Mouse (Mus musculus): ENCODE data around the gene Dcpp3. TPM values are rescaled to one million over a fixed set of nuclear protein-coding genes. Genes with fewer than 3 reads are reported as not detected.
A peak's percentile ranks its signal among the peaks of the same experiment; 100 is the strongest.
"Not testable (repeated sequence)": the region's sequence is repeated elsewhere in the genome, so short reads cannot be mapped to it uniquely, and the experiment has no call there.

Dcpp3 gene
- not detected in 2 replicates for polyA plus RNA-seq (2016; fragmentation: Nextera tagmentation; extraction: Ambion mirVana)

DNA sequence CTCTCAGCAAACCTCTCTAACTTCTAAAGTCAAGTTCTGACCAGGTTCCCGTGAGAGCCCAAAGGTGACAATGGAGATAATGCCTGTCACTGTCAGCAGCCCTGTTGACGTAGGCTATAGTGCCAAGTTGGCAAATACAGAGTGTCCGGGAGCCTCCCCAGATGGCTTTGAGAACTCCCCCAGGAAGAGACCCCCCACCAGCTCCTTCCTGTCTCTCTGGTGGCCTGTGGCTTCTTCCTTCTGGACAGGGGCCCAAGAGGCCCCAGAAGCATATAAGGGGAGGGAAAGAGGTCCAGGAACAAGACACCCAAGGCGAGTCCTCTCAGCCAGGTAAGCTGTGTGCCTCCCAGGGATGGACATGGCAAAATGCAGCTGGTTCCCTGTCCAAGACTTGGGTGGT, at the start of gene Dcpp3:
Dcpp3 (plus strand) TSS at position 301 of the 400 bp plus-strand sequence.
- DNase-seq (ENCODE audit: low spot score); H3K4me3 ChIP-seq; H3K9me3 ChIP-seq; H3K36me3 ChIP-seq (replicated peaks); H3K4me1 ChIP-seq; H3K27ac ChIP-seq (replicated peaks); H3K27me3 ChIP-seq (replicated peaks; ENCODE audit: low read depth, poor library complexity, severe bottlenecking): not testable (repeated sequence)
- WGBS = 82% methylated on average over 4 of the region's 4 CpGs

DNA sequence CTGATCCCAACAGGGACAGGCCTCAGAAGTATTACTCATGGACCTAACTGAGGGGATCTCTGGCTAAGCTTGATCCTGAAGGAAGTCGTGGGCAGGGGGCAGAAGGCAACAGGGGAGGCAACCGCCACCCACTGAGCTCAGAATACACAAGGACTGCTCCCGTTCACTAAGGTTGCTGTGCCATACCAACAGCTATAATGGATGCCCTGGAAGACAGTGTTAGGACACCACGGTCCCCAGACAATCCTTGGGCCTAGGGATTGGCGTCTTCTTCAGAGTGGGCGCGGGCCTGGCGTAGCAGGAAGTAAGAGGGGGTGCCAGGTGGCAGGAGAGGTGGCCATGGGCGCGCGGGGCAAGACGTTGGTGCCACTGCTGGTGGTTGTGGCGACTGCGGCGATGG, 49.5 kb upstream of the Dcpp3 start, which contains the start of gene Prss21:
Prss21 (plus strand) TSS at position 301 of the 400 bp plus-strand sequence.
- DNase-seq (ENCODE audit: low spot score) = no peak
- H3K4me1 ChIP-seq = peaks cover 6% of the 10 kb centered on the region; the same call in 1 of the 2 replicates
- no peak within 1 kb of the TSS for H3K4me3 ChIP-seq
- no peaks in the 10 kb centered on the region for H3K27me3 ChIP-seq (replicated peaks; ENCODE audit: low read depth, poor library complexity, severe bottlenecking)
- H3K36me3 ChIP-seq (replicated peaks) = no peaks in the 10 kb centered on the region
- WGBS = 84% methylated on average over 15 of the region's 15 CpGs
- no peak within 1 kb of the TSS for H3K27ac ChIP-seq (replicated peaks)
- H3K9me3 ChIP-seq = no peaks in the 10 kb centered on the region

DNA sequence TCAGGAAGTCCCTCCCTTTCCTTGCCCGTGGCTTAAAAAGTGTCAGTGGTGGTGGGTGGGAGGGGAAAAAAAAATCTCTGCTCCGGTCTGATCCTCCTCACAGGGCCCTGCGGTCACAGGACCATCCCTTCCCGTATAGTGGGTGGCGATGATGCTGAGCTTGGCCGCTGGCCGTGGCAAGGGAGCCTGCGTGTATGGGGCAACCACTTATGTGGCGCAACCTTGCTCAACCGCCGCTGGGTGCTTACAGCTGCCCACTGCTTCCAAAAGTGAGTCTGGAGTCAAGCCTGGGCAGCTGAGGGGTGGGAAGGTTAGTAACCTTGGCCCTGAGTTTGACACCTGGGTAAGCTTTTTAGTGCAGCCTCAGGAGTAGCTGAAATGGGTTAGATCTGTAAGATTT, 48.7 kb upstream of the Dcpp3 start:
- Histone ChIP-seq H3K9me3 (no peaks in the 10 kb centered on the region), H3K4me1 (peaks cover 6% of the 10 kb centered on the region; the same call in 1 of the 2 replicates), H3K27me3 (replicated peaks; ENCODE audit: low read depth, poor library complexity, severe bottlenecking) (no peaks in the 10 kb centered on the region), H3K36me3 (replicated peaks) (no peaks in the 10 kb centered on the region), H3K27ac (replicated peaks) (no peak overlapping the region), H3K4me3 (no peak overlapping the region)
- no peak for DNase-seq (ENCODE audit: low spot score)
- WGBS = 88% methylated on average over 11 of the region's 11 CpGs

DNA sequence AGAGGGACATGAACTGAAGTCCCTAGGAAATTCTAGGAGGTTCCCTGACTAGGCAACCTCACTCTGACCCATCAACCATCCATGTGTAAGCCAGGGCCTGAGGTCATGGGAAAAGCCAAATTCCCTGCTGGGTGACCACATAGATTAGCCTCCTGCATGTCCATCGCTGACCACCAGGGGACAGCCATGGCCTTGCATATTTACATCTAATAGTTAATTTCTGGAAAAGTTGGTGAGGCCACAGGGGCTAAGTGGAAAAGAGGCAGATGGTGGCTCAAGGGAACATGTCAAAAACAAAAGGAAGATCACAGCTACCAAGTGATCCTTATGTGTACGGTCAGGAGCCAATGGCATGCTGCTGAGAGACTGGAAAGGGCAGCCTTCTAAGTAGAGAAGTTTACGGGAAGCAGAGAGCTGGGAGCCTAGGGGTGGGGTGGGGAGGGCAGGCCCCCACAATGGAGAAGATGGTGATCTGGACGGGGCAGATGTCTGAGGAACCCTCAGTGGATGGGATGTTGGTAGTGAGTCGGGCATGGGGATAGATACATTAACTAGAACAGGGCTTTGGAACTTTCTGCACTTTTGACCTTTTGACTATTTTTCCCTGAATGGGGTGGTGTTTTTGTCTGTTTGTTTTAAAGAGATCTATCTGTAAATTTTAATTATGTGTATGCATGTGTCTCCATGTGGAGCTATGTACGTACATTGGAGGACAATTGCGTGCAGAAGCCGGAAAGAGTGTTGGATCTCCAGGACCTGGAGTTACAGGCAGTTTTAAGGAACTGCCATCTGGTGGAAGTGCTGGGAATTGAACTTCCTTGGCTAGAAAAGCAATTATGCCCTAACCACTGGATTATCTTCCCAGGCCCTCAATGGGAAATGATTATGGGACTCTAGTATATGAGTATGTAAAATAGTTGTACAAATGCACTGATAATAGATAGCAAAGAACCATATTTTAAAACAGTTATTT, 43.1 kb upstream of the Dcpp3 start:
- H3K9me3 ChIP-seq = no peaks in the 10 kb centered on the region
- H3K36me3 ChIP-seq (replicated peaks) = no peaks in the 10 kb centered on the region
- H3K27ac ChIP-seq (replicated peaks) = no peak overlapping the region
- peaks cover 6% of the 10 kb centered on the region; the same call in 1 of the 2 replicates for H3K4me1 ChIP-seq
- H3K4me3 ChIP-seq = no peak overlapping the region
- peak; percentile 65 for DNase-seq (ENCODE audit: low spot score)
- WGBS = 52% methylated on average over 8 of the region's 8 CpGs
- H3K27me3 ChIP-seq (replicated peaks; ENCODE audit: low read depth, poor library complexity, severe bottlenecking) = no peaks in the 10 kb centered on the region

DNA sequence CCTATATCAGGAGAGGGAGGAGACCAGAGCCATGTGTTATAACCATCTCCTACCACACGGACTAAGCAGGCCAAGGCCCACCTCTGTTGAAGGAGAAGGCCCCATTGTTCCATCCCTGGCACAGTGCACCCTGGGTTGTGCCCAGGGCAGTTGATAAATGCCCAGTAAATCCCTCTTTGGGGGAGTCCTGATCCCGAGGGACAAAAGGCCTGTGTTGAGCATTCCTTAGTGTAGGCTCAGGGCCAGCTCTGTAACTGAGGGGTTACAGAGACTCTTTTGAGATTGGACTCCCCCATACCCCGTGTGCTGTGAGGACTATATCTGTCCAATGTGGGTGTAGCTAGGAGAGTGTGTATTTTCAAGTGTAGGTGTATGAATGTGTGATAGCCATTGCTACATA, 40.5 kb upstream of the Dcpp3 start:
- H3K36me3 ChIP-seq (replicated peaks) = no peaks in the 10 kb centered on the region
- H3K27me3 ChIP-seq (replicated peaks; ENCODE audit: low read depth, poor library complexity, severe bottlenecking) = no peaks in the 10 kb centered on the region
- H3K27ac ChIP-seq (replicated peaks) = no peak overlapping the region
- 50% methylated on average over 3 of the region's 3 CpGs for WGBS
- H3K9me3 ChIP-seq = no peaks in the 10 kb centered on the region
- H3K4me1 ChIP-seq = no peaks in the 10 kb centered on the region
- H3K4me3 ChIP-seq = no peak overlapping the region
- DNase-seq (ENCODE audit: low spot score) = no peak

DNA sequence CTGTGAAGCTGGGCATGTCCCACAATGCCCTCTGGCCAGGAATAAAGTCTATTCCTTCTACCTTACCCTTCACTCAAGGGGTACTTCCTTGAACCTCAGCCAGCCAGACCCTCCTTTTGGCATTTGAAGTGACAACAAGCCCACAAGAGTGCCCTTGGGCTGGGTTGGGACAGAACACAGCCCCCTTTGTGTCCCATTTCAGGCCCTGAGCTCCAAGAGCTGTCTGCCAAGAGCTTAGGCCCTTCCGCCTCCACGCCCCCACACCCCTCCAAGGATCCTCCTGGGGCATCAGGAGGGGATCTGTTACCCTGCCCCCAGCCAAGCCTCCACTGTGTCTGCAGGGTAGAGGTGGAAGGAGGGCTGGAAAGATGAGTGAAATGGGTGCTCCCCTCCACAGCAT, 40.1 kb upstream of the Dcpp3 start:
- DNase-seq (ENCODE audit: low spot score) = no peak
- H3K27me3 ChIP-seq (replicated peaks; ENCODE audit: low read depth, poor library complexity, severe bottlenecking) = no peaks in the 10 kb centered on the region
- H3K36me3 ChIP-seq (replicated peaks) = no peaks in the 10 kb centered on the region
- no peaks in the 10 kb centered on the region for H3K9me3 ChIP-seq
- no peaks in the 10 kb centered on the region for H3K4me1 ChIP-seq
- no peak overlapping the region for H3K27ac ChIP-seq (replicated peaks)
- WGBS = 80% methylated on average over 2 of the region's 2 CpGs
- no peak overlapping the region for H3K4me3 ChIP-seq

DNA sequence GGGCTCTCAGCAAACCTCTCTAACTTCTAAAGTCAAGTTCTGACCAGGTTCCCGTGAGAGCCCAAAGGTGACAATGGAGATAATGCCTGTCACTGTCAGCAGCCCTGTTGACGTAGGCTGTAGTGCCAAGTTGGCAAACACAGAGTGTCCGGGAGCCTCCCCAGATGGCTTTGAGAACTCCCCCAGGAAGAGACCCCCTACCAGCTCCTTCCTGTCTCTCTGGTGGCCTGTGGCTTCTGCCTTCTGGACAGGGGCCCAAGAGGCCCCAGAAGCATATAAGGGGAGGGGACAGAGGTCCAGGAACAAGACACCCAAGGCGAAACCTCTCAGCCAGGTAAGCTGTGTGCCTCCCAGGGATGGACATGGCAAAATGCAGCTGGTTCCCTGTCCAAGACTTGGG, 36.7 kb upstream of the Dcpp3 start, which contains the start of the genes Dcpp1 and Dcpp2:
Dcpp1 (plus strand) TSS at position 301 of the 400 bp plus-strand sequence.
Dcpp2 (plus strand) TSS at position 305 of the 400 bp plus-strand sequence.
- not testable (repeated sequence) for DNase-seq (ENCODE audit: low spot score); H3K4me3 ChIP-seq; H3K4me1 ChIP-seq; H3K27me3 ChIP-seq (replicated peaks; ENCODE audit: low read depth, poor library complexity, severe bottlenecking); H3K27ac ChIP-seq (replicated peaks); H3K36me3 ChIP-seq (replicated peaks); H3K9me3 ChIP-seq
- WGBS = 87% methylated on average over 4 of the region's 4 CpGs

DNA sequence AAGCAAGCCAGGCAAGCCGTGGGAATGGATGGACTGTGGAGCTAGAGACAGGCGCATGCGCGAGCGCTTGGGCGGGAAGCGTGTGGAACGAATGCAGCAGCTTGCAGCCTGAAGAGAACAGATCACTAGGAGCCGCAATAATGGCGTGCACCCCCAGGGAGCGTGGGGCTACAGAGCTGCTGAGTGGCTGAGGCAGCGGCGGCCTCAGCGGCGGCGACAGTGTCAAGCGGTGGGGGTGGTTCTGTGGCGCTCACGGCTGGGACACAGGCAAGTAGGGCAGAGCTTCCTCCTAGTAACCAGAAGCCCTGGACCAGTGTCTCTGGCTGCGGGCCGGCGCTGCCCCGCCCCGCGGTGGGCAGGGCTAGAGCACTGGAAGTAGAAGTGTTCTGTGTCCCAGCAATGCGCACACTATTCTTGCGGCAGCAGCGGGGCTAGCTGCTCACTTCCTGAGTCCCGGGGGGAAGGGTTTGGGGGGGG, 7.3 kb downstream of the Dcpp3 start:
- Histone ChIP-seq H3K4me3 (peak overlapping the region; percentile 70), H3K4me1 (peaks cover 15% of the 10 kb centered on the region), H3K9me3 (no peaks in the 10 kb centered on the region), H3K36me3 (replicated peaks) (no peaks in the 10 kb centered on the region), H3K27me3 (replicated peaks; ENCODE audit: low read depth, poor library complexity, severe bottlenecking) (0 out of 2 replicates have a peak, but pooled peaks cover 3% of the 10 kb centered on the region), H3K27ac (replicated peaks) (peak overlapping the region; percentile 93)
- DNase-seq (ENCODE audit: low spot score) = peak; percentile 94
- WGBS = under 1% methylated on average over 29 of the region's 29 CpGs

DNA sequence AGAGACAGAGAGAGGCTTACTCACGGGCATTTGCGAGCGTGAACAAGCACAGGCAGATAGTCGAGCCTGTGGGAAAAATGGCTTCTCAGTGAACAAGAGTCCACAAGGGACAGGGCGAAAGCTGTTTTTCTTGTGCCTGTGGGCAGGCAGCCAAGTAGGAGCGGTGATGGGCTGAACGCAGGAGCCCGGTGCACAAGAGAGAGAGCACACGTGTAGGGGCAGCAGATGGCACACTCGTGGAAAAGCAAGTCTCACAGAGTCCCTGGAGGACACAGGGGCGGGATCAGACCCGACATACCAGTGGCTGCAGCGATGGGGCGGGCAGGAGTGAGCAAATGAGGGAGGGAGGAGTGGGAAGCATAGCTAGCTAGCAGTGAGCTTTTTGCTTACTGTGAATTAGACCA, 7.8 kb downstream of the Dcpp3 start:
- H3K27ac ChIP-seq (replicated peaks) = peak overlapping the region; percentile 93
- H3K27me3 ChIP-seq (replicated peaks; ENCODE audit: low read depth, poor library complexity, severe bottlenecking) = 0 out of 2 replicates have a peak, but pooled peaks cover 3% of the 10 kb centered on the region
- peak overlapping the region; percentile 70 for H3K4me3 ChIP-seq
- peak; percentile 78 for DNase-seq (ENCODE audit: low spot score)
- under 1% methylated on average over 14 of the region's 14 CpGs for WGBS
- H3K36me3 ChIP-seq (replicated peaks) = no peaks in the 10 kb centered on the region
- H3K9me3 ChIP-seq = no peaks in the 10 kb centered on the region
- peaks cover 15% of the 10 kb centered on the region for H3K4me1 ChIP-seq

DNA sequence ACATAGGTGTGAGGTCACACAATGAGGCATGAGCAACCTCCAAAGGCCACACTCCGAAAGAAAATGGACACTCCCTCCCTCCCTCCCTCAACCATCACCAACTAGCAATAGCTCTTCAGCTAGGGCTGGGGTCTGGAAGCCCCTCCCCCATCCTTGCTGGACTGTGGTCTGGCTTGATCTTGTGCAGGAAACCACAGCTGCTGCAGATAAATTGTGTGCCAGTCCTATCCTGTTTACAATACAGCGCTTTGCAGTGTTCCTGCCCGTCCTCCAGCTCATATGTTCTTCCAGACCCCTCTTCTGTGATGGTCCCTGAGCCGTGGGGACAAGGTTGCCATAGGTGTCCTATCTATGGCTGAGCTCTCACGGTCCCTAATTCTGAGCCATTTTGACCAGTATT, 13.9 kb downstream of the Dcpp3 start:
- Histone ChIP-seq H3K27me3 (replicated peaks; ENCODE audit: low read depth, poor library complexity, severe bottlenecking) (no peaks in the 10 kb centered on the region), H3K4me3 (no peak overlapping the region), H3K9me3 (no peaks in the 10 kb centered on the region), H3K4me1 (no peaks in the 10 kb centered on the region), H3K36me3 (replicated peaks) (no peaks in the 10 kb centered on the region), H3K27ac (replicated peaks) (no peak overlapping the region)
- 87% methylated on average over 5 of the region's 5 CpGs for WGBS
- no peak for DNase-seq (ENCODE audit: low spot score)

DNA sequence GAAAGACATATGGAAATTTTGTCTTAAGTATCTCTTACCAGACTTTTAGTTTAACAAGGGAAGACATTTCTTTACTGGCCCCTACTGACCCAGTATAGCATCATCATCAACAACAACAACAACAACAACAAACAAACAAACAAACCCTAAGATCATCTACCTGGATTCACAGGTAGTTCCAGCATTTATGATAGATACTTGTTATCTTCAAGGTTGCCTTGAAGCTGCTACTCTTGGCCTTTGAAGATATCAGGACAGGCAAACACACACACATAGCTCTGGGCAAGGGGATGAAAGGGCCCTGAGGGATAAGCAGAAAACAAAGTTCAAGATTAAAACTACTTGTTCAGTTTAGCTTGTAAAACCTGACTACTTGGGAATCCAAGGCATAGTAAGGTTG, 24.1 kb downstream of the Dcpp3 start, which contains the start of gene Sbp:
Sbp (plus strand) TSS at position 301 of the 400 bp plus-strand sequence.
- Histone ChIP-seq H3K27ac (replicated peaks) (no peak within 1 kb of the TSS), H3K9me3 (no peaks in the 10 kb centered on the region), H3K4me1 (no peaks in the 10 kb centered on the region), H3K27me3 (replicated peaks; ENCODE audit: low read depth, poor library complexity, severe bottlenecking) (no peaks in the 10 kb centered on the region), H3K4me3 (no peak within 1 kb of the TSS), H3K36me3 (replicated peaks) (no peaks in the 10 kb centered on the region)
- DNase-seq (ENCODE audit: low spot score) = no peak

DNA sequence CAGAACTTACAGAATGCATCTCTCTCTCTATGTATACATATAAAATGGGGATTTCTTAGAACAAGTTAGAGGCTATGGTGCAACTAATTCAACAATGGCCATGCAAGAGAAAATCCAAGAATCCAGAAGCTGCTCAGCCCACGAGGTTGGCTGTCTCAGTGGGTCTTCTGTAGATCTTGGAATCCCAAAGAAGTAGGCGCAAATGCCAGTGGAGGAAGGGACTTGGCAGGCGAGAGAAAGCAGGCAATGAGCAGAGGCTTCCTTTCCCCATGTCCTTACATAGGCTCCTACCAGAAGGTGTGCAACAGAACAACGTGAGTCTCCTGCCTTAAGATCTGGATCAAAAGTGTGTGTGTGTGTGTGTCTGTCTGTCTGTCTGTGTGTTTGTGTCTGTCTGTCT, 30.2 kb downstream of the Dcpp3 start:
- not testable (repeated sequence) for H3K27ac ChIP-seq (replicated peaks); H3K27me3 ChIP-seq (replicated peaks; ENCODE audit: low read depth, poor library complexity, severe bottlenecking)
- WGBS = 78% methylated on average over 4 of the region's 4 CpGs

DNA sequence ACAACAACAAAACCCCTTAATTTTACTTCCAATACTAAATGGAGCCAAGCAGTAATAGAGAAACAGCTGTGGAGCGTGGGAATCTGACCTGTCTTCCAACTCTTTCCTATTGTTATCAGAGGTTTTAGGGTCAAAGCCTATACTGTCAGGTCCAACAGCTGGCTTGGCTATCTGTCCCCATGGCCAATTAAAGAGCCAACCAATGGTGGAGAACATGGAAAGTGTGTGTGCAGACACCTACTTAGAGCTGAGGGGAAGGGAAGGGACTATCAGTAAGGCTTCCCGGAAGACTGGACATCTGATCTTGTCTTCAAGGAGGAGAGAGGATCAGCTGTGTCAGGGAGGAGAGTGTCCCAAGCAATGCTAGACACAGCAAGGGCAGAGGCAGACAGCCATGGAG, 31.8 kb downstream of the Dcpp3 start:
- no peaks in the 10 kb centered on the region for H3K9me3 ChIP-seq
- H3K4me3 ChIP-seq = no peak overlapping the region
- no peaks in the 10 kb centered on the region for H3K36me3 ChIP-seq (replicated peaks)
- no peaks in the 10 kb centered on the region for H3K27me3 ChIP-seq (replicated peaks; ENCODE audit: low read depth, poor library complexity, severe bottlenecking)
- no peak overlapping the region for H3K27ac ChIP-seq (replicated peaks)
- no peak for DNase-seq (ENCODE audit: low spot score)
- 82% methylated on average over 2 of the region's 2 CpGs for WGBS
- no peaks in the 10 kb centered on the region for H3K4me1 ChIP-seq

More for the DNA sequence above, 30.2 kb downstream of the Dcpp3 start:
- H3K4me1 ChIP-seq; H3K9me3 ChIP-seq; DNase-seq (ENCODE audit: low spot score); H3K4me3 ChIP-seq; H3K36me3 ChIP-seq (replicated peaks): not testable (repeated sequence)

All from embryonic facial prominence, embryonic 10.5 days (tissue).